Mouse (Mus musculus): ENCODE results near the gene Rtkn2. TPM values are rescaled to one million over a fixed set of nuclear protein-coding genes. Genes with fewer than 3 reads are reported as not detected.

Gene Rtkn2
- polyA plus RNA-seq, 1 experiment = not detected

DNA sequence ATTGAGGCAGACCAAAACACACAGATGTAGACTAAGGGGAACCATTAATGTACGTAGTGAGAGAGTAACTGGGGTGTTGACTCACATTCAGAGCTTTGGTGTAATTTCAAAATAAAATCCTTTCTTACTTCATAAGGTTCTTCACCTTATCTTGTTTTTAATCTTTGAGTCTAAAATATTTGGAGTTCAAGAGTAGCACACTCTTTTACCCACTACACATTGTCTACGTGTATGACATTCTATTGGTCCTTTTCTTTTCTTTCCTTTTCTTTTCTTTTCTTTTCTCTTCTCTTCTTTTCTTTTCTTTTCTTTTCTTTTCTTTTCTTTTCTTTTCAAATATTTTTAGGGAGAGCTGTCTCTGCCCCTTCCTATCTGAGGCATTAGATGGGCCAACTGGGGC lies 23.4 kb upstream of the Rtkn2 start:
- Histone ChIP-seq H3K4me1 (ENCODE audit: control insufficient read depth) (no peaks in the 10 kb centered on the region), H3K9me3 (ENCODE audit: control insufficient read depth, low read length) (no peaks in the 10 kb centered on the region), H3K27me3 (ENCODE audit: control insufficient read depth) (no peaks in the 10 kb centered on the region), H3K4me3 (replicated peaks) (no peak overlapping the region), H3K36me3 (ENCODE audit: control insufficient read depth) (no peaks in the 10 kb centered on the region)
- TF ChIP-seq GATA1 (IDR thresholded peaks at IDR 0.05; ENCODE audit: low read length) (no peak), TAL1 (IDR thresholded peaks at IDR 0.05; ENCODE audit: low read length) (no peak)

DNA sequence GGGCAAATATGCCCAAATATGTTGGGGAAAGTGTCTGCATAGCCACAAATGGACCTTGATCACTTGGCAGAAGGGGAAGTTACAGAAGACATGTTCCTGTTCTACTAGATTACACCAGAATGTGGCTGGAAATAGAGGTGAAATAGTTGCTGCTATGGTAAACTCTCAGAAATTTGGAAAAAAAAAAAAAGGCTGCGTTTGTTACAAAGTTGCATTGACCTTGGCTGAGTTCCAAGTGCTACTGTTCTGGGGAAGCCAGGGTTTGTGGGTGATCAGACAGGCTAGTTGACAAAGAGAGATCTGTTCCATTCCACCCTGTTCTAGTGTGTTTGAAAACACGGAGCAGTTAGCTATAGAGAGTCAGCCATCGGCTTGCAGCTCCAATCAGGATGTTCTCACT lies 19.4 kb upstream of the Rtkn2 start:
- Histone ChIP-seq H3K4me3 (replicated peaks) (no peak overlapping the region), H3K36me3 (ENCODE audit: control insufficient read depth) (no peaks in the 10 kb centered on the region), H3K27me3 (ENCODE audit: control insufficient read depth) (no peaks in the 10 kb centered on the region), H3K4me1 (ENCODE audit: control insufficient read depth) (no peaks in the 10 kb centered on the region), H3K9me3 (ENCODE audit: control insufficient read depth, low read length) (no peaks in the 10 kb centered on the region)
- TF ChIP-seq TAL1 (IDR thresholded peaks at IDR 0.05; ENCODE audit: low read length) (no peak), GATA1 (IDR thresholded peaks at IDR 0.05; ENCODE audit: low read length) (no peak)

GRCm38 (mm10) chr10:67962496-67962895 lies 16.9 kb upstream of the Rtkn2 start:
- Histone ChIP-seq H3K27me3 (ENCODE audit: control insufficient read depth) (no peaks in the 10 kb centered on the region), H3K36me3 (ENCODE audit: control insufficient read depth) (no peaks in the 10 kb centered on the region), H3K4me1 (ENCODE audit: control insufficient read depth) (no peaks in the 10 kb centered on the region), H3K9me3 (ENCODE audit: control insufficient read depth, low read length) (no peaks in the 10 kb centered on the region), H3K4me3 (replicated peaks) (no peak overlapping the region)
- TF ChIP-seq GATA1 (IDR thresholded peaks at IDR 0.05; ENCODE audit: low read length) (no peak), TAL1 (IDR thresholded peaks at IDR 0.05; ENCODE audit: low read length) (no peak)

GRCm38 (mm10) chr10:67964060-67964459 lies 15.3 kb upstream of the Rtkn2 start:
- TF ChIP-seq GATA1 (IDR thresholded peaks at IDR 0.05; ENCODE audit: low read length) (no peak), TAL1 (IDR thresholded peaks at IDR 0.05; ENCODE audit: low read length) (no peak)
- no peaks in the 10 kb centered on the region for H3K36me3 ChIP-seq (ENCODE audit: control insufficient read depth)
- H3K4me1 ChIP-seq (ENCODE audit: control insufficient read depth) = no peaks in the 10 kb centered on the region
- H3K9me3 ChIP-seq (ENCODE audit: control insufficient read depth, low read length) = no peaks in the 10 kb centered on the region
- H3K27me3 ChIP-seq (ENCODE audit: control insufficient read depth) = no peaks in the 10 kb centered on the region
- no peak overlapping the region for H3K4me3 ChIP-seq (replicated peaks)

DNA sequence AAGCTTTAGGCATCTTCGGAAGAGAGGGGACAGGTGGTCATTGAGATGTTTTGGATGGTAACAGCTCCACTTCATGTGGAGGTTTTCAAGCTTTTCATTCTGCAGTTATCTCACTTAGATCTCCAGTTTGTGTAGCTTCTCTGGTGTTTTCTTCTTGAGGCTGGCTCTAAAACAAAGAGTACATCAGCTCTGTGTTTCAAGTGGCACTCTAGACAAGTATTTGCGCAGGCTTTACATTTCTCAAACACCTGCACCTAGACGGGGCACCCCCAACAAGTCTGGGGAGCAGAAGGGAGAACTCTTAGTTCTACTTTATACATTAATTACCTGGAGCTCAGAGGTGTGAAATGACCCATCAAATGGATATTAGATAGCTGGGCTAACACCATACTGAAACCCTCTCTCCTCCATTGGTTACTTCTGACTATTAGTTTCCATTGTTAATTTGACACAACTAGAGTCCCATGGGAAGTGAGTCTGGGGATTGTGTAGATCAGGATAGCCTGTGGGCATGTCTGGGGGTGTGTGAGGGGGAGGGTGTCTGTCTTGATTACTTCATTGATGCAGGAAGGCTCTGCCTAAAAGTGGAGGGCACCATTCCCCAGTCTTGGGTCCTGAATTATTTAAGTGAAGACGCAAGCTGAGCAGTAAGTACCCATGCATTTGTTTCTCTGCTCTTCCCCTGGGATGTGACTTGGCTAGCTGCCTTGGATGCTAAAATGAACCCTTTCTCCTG lies 14.0 kb upstream of the Rtkn2 start:
- H3K9me3 ChIP-seq (ENCODE audit: control insufficient read depth, low read length) = no peaks in the 10 kb centered on the region
- no peaks in the 10 kb centered on the region for H3K4me1 ChIP-seq (ENCODE audit: control insufficient read depth)
- no peaks in the 10 kb centered on the region for H3K36me3 ChIP-seq (ENCODE audit: control insufficient read depth)
- TF ChIP-seq TAL1 (IDR thresholded peaks at IDR 0.05; ENCODE audit: low read length) (no peak), GATA1 (IDR thresholded peaks at IDR 0.05; ENCODE audit: low read length) (no peak)
- no peaks in the 10 kb centered on the region for H3K27me3 ChIP-seq (ENCODE audit: control insufficient read depth)
- H3K4me3 ChIP-seq (replicated peaks) = no peak overlapping the region

DNA sequence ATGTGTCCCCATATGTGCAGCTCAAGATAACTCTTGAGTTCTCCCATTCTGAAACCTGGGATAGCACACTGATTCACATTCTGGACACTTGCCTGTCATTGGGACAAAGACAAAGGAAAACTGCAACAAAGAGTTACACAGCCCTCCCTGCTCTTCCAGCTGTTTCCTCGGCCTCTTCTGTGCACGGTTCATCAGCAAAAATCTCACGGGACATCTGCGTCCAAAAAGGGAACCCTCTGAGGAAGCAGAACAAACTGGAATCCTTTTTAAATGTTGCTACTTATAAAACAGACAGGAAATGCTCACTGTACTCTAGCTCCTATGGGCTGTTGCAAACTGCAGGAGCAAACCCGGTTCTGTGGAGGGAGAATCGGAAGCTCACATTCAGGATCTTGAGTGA lies 13.3 kb upstream of the Rtkn2 start:
- Histone ChIP-seq H3K36me3 (ENCODE audit: control insufficient read depth) (no peaks in the 10 kb centered on the region), H3K27me3 (ENCODE audit: control insufficient read depth) (no peaks in the 10 kb centered on the region), H3K4me3 (replicated peaks) (no peak overlapping the region), H3K4me1 (ENCODE audit: control insufficient read depth) (no peaks in the 10 kb centered on the region), H3K9me3 (ENCODE audit: control insufficient read depth, low read length) (no peaks in the 10 kb centered on the region)
- TF ChIP-seq GATA1 (IDR thresholded peaks at IDR 0.05; ENCODE audit: low read length) (no peak), TAL1 (IDR thresholded peaks at IDR 0.05; ENCODE audit: low read length) (no peak)

GRCm38 (mm10) chr10:67966983-67967382 lies 12.4 kb upstream of the Rtkn2 start:
- Histone ChIP-seq H3K36me3 (ENCODE audit: control insufficient read depth) (no peaks in the 10 kb centered on the region), H3K9me3 (ENCODE audit: control insufficient read depth, low read length) (no peaks in the 10 kb centered on the region)
- TF ChIP-seq GATA1 (IDR thresholded peaks at IDR 0.05; ENCODE audit: low read length) = no peak
- TF ChIP-seq TAL1 (IDR thresholded peaks at IDR 0.05; ENCODE audit: low read length) = no peak

DNA sequence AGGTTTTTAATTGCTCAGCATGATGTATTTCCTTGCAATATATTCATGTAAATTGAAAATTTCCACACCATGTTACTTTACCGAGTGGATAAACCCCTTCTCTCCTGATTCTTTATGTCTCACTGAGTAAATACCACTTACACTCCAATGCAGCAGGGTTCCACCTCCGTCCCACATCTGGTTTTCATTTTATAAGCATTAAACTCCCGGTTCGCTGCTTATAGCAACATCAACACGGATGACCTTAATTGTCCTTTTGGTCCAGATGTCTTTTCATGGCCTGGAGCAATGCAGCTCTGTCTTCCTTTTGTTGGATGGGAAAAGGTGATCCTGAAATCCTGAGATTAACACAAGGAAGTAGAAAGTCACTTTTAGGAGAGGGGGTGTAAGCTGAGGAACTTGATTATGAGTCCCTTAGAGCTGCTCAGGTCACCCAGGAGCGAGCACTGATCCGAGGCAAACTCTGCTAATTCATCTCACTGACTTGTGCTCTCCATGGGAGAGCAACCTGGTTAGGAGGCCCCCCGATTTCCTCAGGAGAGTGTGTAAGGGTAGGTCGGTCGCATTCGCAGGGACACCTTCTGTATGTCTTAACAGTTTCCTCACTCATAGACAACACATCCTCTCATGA lies 8.1 kb upstream of the Rtkn2 start:
- H3K36me3 ChIP-seq (ENCODE audit: control insufficient read depth) = no peaks in the 10 kb centered on the region
- TF ChIP-seq GATA1 (IDR thresholded peaks at IDR 0.05; ENCODE audit: low read length) (no peak), TAL1 (IDR thresholded peaks at IDR 0.05; ENCODE audit: low read length) (no peak)
- H3K4me1 ChIP-seq (ENCODE audit: control insufficient read depth) = no peaks in the 10 kb centered on the region
- no peak overlapping the region for H3K4me3 ChIP-seq (replicated peaks)
- no peaks in the 10 kb centered on the region for H3K27me3 ChIP-seq (ENCODE audit: control insufficient read depth)
- H3K9me3 ChIP-seq (ENCODE audit: control insufficient read depth, low read length) = no peaks in the 10 kb centered on the region

More at GRCm38 (mm10) chr10:67966983-67967382, 12.4 kb upstream of the Rtkn2 start:
- no peaks in the 10 kb centered on the region for H3K4me1 ChIP-seq (ENCODE audit: control insufficient read depth)
- H3K27me3 ChIP-seq (ENCODE audit: control insufficient read depth) = no peaks in the 10 kb centered on the region
- no peak overlapping the region for H3K4me3 ChIP-seq (replicated peaks)

- Histone ChIP-seq H3K36me3 (ENCODE audit: control insufficient read depth) (no peaks in the 10 kb centered on the region), H3K9me3 (ENCODE audit: control insufficient read depth, low read length) (no peaks in the 10 kb centered on the region), H3K4me3 (replicated peaks) (no peak overlapping the region), H3K4me1 (ENCODE audit: control insufficient read depth) (peaks cover 12% of the 10 kb centered on the region), H3K27me3 (ENCODE audit: control insufficient read depth) (no peaks in the 10 kb centered on the region)
- TF ChIP-seq TAL1 (IDR thresholded peaks at IDR 0.05; ENCODE audit: low read length) (no peak), GATA1 (IDR thresholded peaks at IDR 0.05; ENCODE audit: low read length) (no peak)
Observed at GRCm38 (mm10) chr10:67977271-67977670, 2.1 kb upstream of the Rtkn2 start.

Data from erythroblast, embryonic 14.5 days (primary cell).